Mouse (Mus musculus) stomach, postnatal 0 days (tissue): ENCODE measurements around the gene Rgs5.

Source experiments
- CTCF ChIP-seq: IDR thresholded peaks from 2 replicates; pipeline ENCODE4 v1.5.1; 2016; ENCODE audit warnings: antibody characterized with exemption, low read depth, mild to moderate bottlenecking, moderate library complexity
- EP300 ChIP-seq: optimal IDR thresholded peaks from 2 replicates; pipeline ENCODE3; 2016; ENCODE audit warnings: antibody characterized with exemption

DNA sequence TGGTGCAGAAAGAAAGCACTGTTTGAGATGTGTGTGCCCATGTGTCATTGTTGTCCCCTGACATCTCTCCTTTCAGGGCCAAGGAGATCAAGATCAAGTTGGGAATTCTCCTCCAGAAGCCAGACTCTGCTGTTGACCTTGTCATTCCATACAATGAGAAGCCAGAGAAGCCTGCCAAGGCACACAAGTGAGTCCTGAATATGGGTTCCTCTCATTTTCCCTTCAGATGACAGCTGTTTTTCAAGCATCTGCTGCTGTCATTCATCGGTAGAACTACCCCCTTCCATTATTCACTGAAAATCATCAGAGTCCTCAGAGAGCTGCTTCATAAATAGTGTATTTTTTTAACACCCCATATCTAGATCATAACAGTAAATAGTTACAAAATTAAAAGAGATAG is 21.4 kb downstream of the Rgs5 start:
- TF ChIP-seq CTCF (no peak), EP300 (no peak)
